Mouse (Mus musculus) olfactory bulb, adult 2 months (tissue): ENCODE results near the gene Xiap. TPM values are rescaled to one million over a fixed set of nuclear protein-coding genes. Genes with fewer than 3 reads are reported as not detected.

Source experiments
- H3K27ac ChIP-seq: fragments of 200-500 bp; 2 replicates; pipeline ENCODE4 v1.5.1; 2012; ENCODE audit warnings: low read depth, low read length; ENCODE audit not compliant: insufficient read depth
- H3K4me1 ChIP-seq: fragments of 200-500 bp; 2 replicates; pipeline ENCODE4 v1.6.1; 2012; ENCODE audit warnings: low read length; ENCODE audit not compliant: control insufficient read depth, insufficient read depth
- H3K4me3 ChIP-seq: fragments of 200-500 bp; 2 replicates; pipeline ENCODE4 v1.5.1; 2012; ENCODE audit warnings: mild to moderate bottlenecking, low read depth, low read length, moderate library complexity; ENCODE audit not compliant: insufficient read depth
- CTCF ChIP-seq: fragments of 200-500 bp; IDR thresholded peaks from 2 replicates; pipeline ENCODE4 v1.5.1; 2012; ENCODE audit warnings: low read depth, mild to moderate bottlenecking, low read length, moderate library complexity; ENCODE audit not compliant: insufficient read depth
- POLR2A ChIP-seq: fragments of 200-500 bp; IDR thresholded peaks from 2 replicates; pipeline ENCODE4 v1.6.1; 2012; ENCODE audit warnings: mild to moderate bottlenecking, low read depth, low read length, moderate library complexity; ENCODE audit not compliant: insufficient read depth
- WGBS: fragments of 180-500 bp; shearing (Covaris S2); methylation state at CpG from one replicate; pipeline ENCODE4 v1.1.7; 2018; 5-methylcytosine and 5-hydroxymethylcytosine counted together
- polyA plus RNA-seq: library from polyadenylated mRNA; stranded (reverse); fragments of >200 nt; gene quantifications from 2 replicates; pipeline ENCODE4 v1.2.4, GENCODE M21; 2012; ENCODE audit warnings: low replicate concordance; ENCODE audit not compliant: missing spikeins, insufficient read depth, insufficient read length

The Xiap gene
- polyA plus RNA-seq, 1 experiment: 56.1 TPM

GRCm38 (mm10) chrX:42153056-42153455 lies 93.6 kb downstream of the Xiap start:
- 18% methylated on average over 4 of the region's 4 CpGs for WGBS
- H3K4me1 ChIP-seq: peaks cover 2% of the 10 kb centered on the region
- H3K4me3 ChIP-seq: no peak overlapping the region
- no peak for TF ChIP-seq CTCF
- TF ChIP-seq POLR2A: no peak
- H3K27ac ChIP-seq: no peak overlapping the region

Other genes with a start within 250 kb of the Xiap start
- 162 TPM in 1 of 2 replicates, not detected in the other for gene Thoc2, start 139.0 kb upstream of the Xiap start, polyA plus RNA-seq
- gene Stag2, start 89.6 kb downstream of the Xiap start, polyA plus RNA-seq: 52.1 and 183 TPM in 2 replicates